Mouse (Mus musculus) erythroblast, embryonic 14.5 days (primary cell): ENCODE data around the gene Tbc1d17. TPM values are rescaled to one million over a fixed set of nuclear protein-coding genes. Genes with fewer than 3 reads are reported as not detected.

Experiments used
- H3K27me3 ChIP-seq: 2 replicates; pipeline ENCODE4 v1.6.1; 2012; ENCODE audit warnings: inconsistent platforms; ENCODE audit not compliant: control insufficient read depth
- H3K36me3 ChIP-seq: 2 replicates; pipeline ENCODE4 v1.6.1; 2012; ENCODE audit warnings: mild to moderate bottlenecking, inconsistent platforms; ENCODE audit not compliant: control insufficient read depth
- H3K4me1 ChIP-seq: 2 replicates; pipeline ENCODE4 v1.6.1; 2012; ENCODE audit warnings: inconsistent platforms; ENCODE audit not compliant: control insufficient read depth
- H3K4me3 ChIP-seq: replicated peaks from 2 replicates; pipeline ENCODE3; 2012; ENCODE audit warnings: moderate library complexity, mild to moderate bottlenecking, inconsistent platforms
- H3K9me3 ChIP-seq: 2 replicates; pipeline ENCODE4 v1.6.1; 2012; ENCODE audit warnings: low read length, inconsistent platforms, mixed read lengths; ENCODE audit not compliant: control insufficient read depth
- GATA1 ChIP-seq: IDR thresholded peaks from 2 replicates; pipeline ENCODE4 v1.6.1; 2012; ENCODE audit warnings: low read length, inconsistent platforms, mixed read lengths
- TAL1 ChIP-seq: IDR thresholded peaks from 3 replicates; pipeline ENCODE4 v1.6.1; 2012; ENCODE audit warnings: low read length, inconsistent platforms, mixed read lengths
- polyA plus RNA-seq: library from polyadenylated mRNA; stranded (reverse); fragments of >175 nt; gene quantifications from 2 replicates; pipeline ENCODE4 v1.2.3, GENCODE M21; 2012

Gene Tbc1d17
- polyA plus RNA-seq, 1 experiment, result 7.7 TPM

DNA sequence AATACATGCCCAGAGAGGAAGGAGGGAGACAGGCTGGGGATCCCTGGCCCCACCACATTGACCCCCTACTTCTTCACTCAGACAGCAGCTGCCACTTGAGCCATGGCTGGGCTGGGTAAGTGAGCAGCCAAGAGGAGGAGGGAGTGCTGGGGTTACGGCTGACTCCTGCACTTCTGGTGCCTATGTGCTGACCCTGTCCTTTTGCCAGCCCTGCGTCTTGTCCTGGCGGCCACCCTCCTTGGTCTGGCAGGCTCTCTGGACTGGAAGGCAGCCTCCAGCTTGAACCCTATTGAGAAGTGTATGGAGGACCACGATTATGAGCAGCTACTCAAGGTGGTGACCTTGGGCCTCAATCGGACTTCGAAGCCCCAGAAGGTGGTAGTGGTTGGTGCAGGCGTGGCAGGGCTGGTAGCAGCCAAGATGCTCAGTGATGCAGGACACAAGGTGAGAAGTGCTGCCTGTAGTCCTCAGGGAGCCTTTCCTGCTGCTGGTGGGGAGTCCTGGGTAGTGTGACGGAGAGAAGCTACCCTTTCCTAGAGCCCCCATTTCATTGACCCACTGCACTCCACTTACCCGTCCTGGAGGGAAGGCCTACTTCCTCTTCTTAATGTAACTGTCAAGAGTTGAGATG is 12.3 kb downstream of the Tbc1d17 start:
- peaks cover 20% of the 10 kb centered on the region for H3K27me3 ChIP-seq
- H3K4me3 ChIP-seq, result no peak overlapping the region
- H3K4me1 ChIP-seq, result peaks cover 16% of the 10 kb centered on the region
- H3K36me3 ChIP-seq, result peaks cover 55% of the 10 kb centered on the region
- no peaks in the 10 kb centered on the region for H3K9me3 ChIP-seq
- TF ChIP-seq GATA1, result no peak
- no peak for TF ChIP-seq TAL1

DNA sequence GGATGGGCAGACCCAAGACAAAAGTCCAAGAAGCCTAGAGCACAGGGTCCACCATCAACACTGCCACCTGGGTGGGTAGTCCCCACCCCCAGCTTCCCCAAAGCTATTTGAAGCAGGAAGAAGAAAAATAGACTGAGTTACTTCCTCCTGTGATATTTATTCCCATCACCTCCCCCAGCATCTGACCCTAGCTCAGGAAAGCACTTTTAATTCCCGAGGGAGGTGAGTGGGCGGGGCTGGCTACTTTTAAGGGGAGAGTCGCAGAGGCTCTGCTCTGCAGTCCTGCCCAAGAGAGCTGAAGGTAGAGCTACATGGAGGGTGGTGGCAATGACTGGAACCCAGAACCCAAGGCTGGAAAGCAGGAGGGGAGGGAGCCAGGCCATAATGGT is 12.9 kb downstream of the Tbc1d17 start:
- H3K36me3 ChIP-seq, result peaks cover 55% of the 10 kb centered on the region
- no peak overlapping the region for H3K4me3 ChIP-seq
- no peaks in the 10 kb centered on the region for H3K9me3 ChIP-seq
- H3K27me3 ChIP-seq, result peaks cover 20% of the 10 kb centered on the region
- peaks cover 16% of the 10 kb centered on the region for H3K4me1 ChIP-seq
- TF ChIP-seq TAL1 (no peak), GATA1 (no peak)

DNA sequence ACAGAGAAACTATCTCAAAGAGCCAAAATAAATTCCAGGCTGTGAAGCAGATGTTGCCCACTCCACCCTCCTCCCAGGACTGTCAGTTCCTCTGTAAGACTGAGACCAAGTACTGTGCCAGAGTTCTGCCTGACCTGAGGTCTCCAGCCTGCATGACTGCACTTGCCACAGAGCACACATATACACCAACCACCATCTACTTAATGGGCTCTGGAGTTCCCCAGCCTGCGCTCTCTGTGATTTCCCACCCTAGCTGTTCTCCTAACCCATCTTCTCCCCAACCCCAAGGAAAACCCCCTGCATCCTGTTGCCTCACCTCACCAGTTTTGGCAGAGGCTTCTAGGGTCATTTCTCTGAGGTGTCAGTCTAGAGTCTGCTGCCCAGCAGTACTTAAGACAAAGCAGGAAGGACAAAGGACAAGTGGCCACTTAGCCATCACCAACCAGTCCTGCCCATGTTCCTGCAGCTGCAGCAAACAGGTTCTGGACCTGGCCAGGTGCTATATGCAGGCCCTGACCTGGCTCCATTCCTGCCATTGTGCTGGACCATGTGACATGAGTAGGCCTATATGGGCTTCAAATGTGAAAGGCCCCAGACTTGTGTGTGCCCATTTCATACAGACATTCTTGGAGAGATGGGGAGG is 13.4 kb downstream of the Tbc1d17 start:
- Histone ChIP-seq H3K4me1 (peaks cover 19% of the 10 kb centered on the region), H3K27me3 (peaks cover 18% of the 10 kb centered on the region), H3K4me3 (no peak overlapping the region), H3K9me3 (no peaks in the 10 kb centered on the region), H3K36me3 (peaks cover 55% of the 10 kb centered on the region)
- TF ChIP-seq GATA1 (no peak), TAL1 (no peak)

DNA sequence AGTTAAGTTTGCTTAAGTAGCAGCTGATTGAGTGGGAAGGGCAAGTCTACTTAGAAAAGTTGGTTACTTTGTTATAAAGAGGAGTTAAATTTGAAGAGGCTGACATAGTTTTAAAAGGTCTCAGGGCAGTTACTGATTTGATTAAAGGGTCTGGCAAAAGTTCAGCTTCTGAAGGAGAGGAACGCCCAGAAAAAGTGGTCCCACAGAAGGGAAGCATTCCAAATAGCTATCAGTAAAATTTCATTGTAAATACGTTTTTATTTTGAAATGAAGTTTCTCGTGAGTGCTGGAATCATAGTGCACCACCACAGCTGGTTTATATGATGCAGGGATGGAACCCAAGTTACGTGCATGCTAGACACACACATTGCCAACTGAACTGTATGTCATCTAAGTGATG is 16.1 kb downstream of the Tbc1d17 start:
- TF ChIP-seq GATA1, result no peak
- no peak for TF ChIP-seq TAL1
- Histone ChIP-seq H3K4me1 (peaks cover 8% of the 10 kb centered on the region; the same call in 1 of the 2 replicates), H3K4me3 (no peak overlapping the region), H3K9me3 (no peaks in the 10 kb centered on the region), H3K27me3 (no peaks in the 10 kb centered on the region), H3K36me3 (peaks cover 70% of the 10 kb centered on the region)

DNA sequence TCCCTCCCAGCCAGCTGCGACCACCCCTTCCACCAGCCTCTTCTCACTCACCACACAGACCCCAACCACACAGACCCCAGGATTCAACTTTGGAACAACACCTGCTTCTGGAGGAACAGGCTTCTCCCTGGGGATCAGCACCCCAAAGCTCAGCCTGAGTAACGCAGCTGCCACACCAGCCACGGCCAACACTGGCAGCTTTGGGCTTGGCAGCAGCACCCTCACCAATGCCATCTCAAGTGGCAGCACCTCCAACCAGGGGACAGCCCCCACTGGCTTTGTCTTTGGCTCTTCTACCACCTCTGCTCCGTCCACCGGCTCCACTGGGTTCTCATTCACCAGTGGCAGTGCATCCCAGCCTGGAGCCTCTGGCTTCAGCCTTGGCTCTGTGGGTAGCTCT is 20.2 kb downstream of the Tbc1d17 start:
- Histone ChIP-seq H3K27me3 (no peaks in the 10 kb centered on the region), H3K4me3 (no peak overlapping the region), H3K4me1 (peaks cover 21% of the 10 kb centered on the region), H3K36me3 (peaks cover 91% of the 10 kb centered on the region), H3K9me3 (no peaks in the 10 kb centered on the region)
- TF ChIP-seq GATA1, result no peak
- TF ChIP-seq TAL1, result no peak

DNA sequence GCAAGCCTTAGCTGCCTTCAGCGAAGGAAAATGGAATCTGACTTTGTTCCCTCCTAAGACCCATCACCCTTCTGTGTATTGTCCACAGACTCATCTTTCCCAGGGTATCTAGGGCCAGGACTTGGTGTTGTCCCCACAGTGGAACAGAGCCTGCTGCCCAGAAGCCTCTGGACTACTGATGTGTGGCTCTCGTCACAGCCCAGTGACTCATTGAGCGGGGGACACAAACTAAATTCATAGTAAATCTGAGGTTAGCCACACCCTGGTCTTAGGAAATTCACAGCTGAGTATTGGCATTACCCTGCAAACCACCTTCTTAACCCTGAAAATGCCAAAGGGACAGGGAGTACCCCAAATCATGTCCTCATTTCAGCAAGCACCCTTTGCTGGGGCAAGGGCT is 22.1 kb downstream of the Tbc1d17 start:
- H3K4me1 ChIP-seq, result peaks cover 34% of the 10 kb centered on the region
- H3K36me3 ChIP-seq, result peaks cover 94% of the 10 kb centered on the region
- no peaks in the 10 kb centered on the region for H3K9me3 ChIP-seq
- H3K27me3 ChIP-seq, result no peaks in the 10 kb centered on the region
- TF ChIP-seq TAL1, result no peak
- no peak overlapping the region for H3K4me3 ChIP-seq

DNA sequence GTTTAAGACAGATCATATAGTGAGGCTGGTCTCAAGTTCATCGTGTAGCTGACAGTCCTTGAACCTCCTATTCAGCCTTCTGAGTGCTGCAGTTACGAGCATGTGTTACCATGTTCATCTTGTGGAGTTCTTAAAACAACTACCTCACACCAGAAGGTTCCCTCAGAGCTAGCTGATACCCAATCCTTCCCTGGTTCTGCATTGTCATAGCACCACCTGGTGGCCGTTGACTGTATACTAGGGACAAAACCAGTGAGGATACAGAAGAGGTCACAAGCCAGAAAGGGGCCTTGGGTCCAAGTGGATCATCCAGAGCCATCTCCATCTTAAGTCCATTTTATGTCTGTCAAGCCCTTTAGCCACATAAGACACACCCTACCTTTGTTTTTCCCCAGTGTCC is 24.0 kb downstream of the Tbc1d17 start:
- H3K27me3 ChIP-seq, result no peaks in the 10 kb centered on the region
- peaks cover 92% of the 10 kb centered on the region for H3K36me3 ChIP-seq
- TF ChIP-seq GATA1, result no peak
- H3K4me3 ChIP-seq, result no peak overlapping the region
- H3K4me1 ChIP-seq, result peaks cover 49% of the 10 kb centered on the region
- H3K9me3 ChIP-seq, result no peaks in the 10 kb centered on the region

DNA sequence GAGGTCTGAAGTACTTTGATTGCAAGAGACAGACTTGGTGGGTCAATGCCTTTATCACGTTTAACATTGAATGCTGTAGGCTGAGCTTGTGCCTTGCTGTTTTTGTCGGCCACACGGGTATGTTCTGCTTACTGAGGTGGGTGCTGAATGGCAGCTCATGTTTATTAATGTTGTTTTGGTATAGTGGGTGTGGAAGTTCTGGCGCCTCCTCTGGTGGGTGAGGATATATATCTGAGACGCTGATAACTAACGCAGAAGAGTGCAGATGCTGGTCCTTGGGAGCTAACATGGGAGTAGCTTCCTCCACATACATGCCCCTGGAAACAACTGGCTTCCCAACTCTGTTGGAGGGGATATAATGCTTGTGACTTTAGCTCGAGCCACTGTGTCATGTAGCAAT is 25.5 kb downstream of the Tbc1d17 start:
- H3K4me1 ChIP-seq, result peaks cover 62% of the 10 kb centered on the region
- no peak overlapping the region for H3K4me3 ChIP-seq
- peaks cover 92% of the 10 kb centered on the region for H3K36me3 ChIP-seq
- no peaks in the 10 kb centered on the region for H3K9me3 ChIP-seq
- H3K27me3 ChIP-seq, result no peaks in the 10 kb centered on the region
- TF ChIP-seq TAL1, result no peak

DNA sequence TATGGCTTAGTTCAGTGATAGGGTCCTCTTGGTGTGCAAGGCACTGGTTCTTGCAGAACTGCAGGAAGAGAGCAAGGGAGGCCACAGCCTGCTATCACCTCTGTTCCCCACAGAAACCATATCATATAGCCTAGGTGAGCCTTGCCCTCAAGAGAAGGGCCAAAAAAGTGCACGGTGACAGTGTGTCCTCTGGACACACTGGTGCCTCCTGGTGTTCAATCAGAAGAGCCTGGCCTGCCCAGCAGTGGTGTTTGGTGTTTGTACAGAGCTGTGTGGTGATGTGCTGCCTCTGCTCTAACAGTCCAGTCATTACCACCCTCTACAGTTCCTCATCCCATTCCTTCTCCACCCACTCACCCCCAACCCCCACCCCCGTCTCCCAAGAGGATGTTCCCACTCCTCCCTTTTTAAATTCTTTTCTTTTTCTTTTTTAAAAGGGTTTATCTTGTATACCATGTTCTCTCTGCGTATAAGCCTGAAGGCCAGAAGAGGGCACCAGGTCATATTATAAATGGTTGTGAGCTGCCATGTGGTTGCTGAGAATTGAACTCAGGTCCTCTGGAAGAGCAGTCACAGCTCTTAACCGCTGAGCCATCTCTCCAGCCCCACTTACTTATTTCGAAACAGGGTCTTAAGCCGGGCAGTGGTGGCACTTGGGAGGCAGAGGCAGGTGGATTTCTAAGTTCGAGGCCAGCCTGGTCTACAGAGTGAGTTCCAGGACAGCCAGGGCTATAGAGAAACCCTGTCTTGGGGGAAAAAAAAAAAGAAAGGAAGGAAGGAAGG is 27.0 kb downstream of the Tbc1d17 start:
- no peak overlapping the region for H3K4me3 ChIP-seq
- H3K4me1 ChIP-seq, result peaks cover 78% of the 10 kb centered on the region
- TF ChIP-seq TAL1 (no peak), GATA1 (no peak)
- no peaks in the 10 kb centered on the region for H3K27me3 ChIP-seq
- H3K36me3 ChIP-seq, result peaks cover 86% of the 10 kb centered on the region
- H3K9me3 ChIP-seq, result no peaks in the 10 kb centered on the region
